Mouse (Mus musculus): ENCODE data around the gene Slc3a1. TPM values are rescaled to one million over a fixed set of nuclear protein-coding genes. Genes with fewer than 3 reads are reported as not detected.
A peak's percentile ranks its signal among the peaks of the same experiment; 100 is the strongest.

Gene Slc3a1
- polyA plus RNA-seq (2017; shearing (Covaris generic)), result under 1 TPM in 1 of 2 experiments, not detected in 1; 0.83 TPM

DNA sequence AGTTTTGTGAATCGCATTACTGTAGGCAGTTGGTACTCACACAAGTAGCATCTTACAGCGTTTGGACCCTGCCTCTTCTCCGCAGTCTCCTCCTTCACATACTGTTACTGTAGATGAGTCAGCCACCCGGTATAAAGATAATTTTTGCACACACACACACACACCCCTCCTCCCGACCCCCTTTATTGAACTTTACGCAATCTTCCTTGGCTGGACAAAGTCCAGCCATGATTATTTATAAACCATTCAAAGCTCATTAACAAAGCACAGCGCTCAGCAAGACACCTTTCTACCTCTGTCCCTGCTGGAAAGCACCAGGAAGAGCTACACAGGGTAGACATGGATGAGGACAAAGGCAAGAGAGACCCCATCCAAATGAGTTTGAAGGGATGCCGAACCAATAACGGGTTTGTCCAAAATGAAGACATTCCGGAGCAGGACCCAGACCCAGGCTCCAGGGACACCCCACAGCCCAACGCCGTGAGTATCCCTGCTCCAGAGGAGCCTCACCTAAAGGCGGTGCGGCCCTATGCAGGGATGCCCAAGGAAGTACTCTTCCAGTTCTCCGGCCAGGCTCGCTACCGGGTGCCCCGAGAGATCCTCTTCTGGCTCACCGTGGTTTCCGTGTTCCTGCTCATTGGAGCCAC lies at the start of gene Slc3a1:
Slc3a1 (plus strand) TSS at position 284 of the 647 bp plus-strand sequence.
- ATAC-seq, result no peak

DNA sequence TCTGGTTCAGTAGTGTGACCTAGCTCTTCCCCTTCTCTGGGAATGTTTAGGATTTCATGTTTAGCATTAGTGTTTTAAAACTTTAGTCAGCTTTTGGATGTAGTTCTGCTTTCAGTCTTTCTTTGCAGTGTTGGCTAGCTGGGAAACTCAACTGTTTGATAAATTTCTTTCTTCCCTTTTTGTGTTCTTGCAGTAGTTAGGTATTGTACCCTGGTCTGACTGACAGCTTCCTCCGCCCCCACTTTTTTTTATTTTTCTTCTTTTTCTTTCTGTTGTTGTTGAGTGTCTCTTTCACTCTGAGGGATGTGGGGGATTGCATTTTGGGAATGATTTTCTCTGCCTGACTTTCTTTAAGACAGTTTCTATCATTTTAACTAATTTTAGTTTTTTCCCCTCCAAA lies 46.5 kb upstream of the Slc3a1 start:
- ATAC-seq, result no peak

DNA sequence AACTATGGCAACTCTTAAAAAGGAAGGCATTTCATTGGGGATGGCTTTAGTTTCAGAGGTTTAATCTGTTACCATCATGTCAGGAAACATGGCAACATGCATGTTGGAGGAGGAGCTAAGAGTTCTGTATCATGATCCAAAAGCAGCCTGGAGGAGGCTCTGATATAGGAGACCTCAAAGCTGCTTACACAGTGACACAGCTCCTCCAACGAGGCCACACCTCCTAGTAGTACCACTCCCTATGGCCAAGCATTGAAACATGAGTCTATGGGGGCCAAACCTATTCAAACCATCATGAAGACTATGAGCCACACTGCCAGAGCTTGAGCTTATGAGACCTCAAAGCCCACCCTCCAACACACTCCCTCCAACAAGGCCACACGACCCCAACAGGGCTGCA lies 45.4 kb upstream of the Slc3a1 start:
- no peak for ATAC-seq

DNA sequence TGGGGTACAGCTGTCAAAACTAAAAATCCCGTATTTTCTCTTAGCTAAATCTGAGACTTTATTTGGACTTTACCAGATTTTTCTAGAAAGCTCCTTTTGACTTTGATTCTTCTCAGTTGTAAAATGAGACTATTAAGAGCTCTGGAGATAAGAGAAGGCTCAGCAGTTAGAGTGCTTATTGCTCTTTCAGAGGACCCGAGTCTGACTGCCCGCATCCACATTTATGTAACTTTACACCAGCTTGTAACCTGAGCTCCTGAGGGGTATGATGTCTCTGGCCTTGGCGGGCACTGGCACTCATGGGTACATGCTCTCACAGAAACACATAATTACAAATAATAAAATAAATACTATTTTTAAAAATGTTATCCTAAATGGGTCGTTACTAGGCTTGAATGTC lies 41.8 kb upstream of the Slc3a1 start:
- no peak for ATAC-seq

DNA sequence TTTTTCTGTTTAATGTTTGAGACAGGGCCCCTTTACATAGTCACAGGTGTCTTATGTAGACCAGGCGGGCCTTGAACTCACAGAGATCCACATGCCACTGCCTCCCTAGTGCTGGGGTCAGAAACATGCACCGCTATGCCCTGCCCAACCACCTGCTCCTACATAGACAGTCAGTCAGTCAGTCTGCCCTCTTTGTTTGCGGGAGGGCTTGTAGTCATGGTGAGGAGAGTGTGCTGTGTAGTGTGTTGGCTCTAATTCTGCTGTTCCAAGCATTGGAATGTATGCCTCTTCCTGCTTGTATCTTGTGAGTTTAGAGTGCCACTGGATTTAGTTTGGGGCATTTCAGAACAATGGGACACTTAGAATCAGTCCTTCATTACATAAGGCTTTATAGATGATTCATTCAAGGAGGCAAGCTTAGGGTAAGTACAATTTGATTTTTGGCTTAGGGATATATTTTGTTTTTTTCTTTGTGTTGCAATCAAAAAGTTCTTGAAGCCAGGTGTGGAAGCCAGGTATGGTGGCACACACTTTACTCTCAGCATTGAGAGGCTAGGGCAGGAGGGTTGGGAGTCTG lies 40.3 kb upstream of the Slc3a1 start:
- no peak for ATAC-seq

DNA sequence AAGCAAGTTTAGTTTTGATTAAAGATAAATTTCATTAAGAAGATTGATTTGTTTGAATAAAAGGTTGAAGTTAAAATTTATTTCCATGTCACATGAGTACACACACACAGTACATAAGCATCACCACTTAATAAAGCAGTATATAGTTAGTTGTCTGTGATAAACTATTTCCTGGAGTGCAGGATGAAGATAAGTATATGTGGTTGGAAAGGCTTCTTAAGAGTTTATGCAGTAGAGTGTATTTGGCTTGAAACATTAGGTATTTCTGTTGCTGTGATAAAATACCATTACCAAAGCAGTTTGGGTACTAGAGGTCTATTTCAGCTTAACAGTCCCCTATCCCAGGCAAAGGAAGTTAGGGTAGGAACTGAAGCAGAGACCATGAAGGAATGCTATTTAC lies 39.7 kb upstream of the Slc3a1 start:
- ATAC-seq, result no peak

DNA sequence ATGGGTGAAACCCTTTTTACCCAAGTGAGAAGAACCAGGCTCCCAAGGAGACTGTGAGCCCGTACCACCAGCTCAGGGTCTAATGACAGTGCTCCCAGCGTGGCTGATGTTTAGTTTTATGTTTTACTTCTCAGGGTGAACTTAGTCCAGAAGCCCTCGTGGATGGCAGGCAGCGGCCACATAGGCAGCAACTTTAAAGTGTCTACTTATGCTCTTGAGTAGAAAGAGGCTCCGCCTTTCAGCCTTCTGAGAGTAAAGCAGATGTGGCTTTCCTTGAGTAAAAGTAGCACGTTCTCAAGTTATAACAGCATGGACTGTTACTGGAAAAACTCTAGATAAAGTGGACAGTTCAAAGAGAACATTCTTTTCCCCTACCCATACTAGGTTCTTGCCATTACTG lies 32.3 kb upstream of the Slc3a1 start:
- no peak for ATAC-seq

DNA sequence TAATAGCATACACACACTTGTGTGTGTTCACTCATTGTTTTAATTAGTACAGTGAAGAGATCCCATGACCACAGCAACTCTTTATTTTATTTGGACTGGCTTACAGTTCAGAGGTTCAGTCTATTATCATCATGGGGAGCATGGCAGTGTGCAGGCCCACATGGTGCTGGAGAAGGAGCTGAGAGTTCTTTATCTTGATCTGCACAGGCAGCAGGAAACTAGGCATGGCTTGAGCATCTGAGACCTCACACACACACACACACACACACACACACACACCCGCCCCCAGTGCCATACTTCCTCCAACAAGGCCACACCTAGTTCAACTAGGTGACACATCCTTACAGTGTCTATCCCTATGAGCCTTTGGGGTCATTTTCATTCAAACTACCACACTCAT lies 30.5 kb upstream of the Slc3a1 start:
- ATAC-seq, result no peak

DNA sequence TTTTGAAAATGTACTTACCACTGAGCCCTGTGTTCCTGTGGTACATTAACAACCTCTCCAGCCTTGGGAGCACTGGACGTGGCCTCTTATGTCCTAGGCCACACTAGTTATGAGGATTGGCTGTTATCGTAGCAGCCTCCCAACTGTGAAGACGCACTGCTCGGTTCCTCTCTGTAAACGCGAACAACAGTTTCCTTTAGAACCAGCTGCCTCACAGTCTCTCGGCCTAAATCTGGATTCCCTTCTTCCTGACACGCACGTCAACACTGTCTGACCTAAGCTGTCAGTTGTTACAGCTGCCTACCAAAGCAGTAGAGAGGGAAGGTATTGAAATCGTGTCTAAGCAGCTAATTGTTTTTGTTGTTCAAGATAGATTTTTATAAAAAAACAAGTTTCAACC lies 28.5 kb upstream of the Slc3a1 start:
- no peak for ATAC-seq

DNA sequence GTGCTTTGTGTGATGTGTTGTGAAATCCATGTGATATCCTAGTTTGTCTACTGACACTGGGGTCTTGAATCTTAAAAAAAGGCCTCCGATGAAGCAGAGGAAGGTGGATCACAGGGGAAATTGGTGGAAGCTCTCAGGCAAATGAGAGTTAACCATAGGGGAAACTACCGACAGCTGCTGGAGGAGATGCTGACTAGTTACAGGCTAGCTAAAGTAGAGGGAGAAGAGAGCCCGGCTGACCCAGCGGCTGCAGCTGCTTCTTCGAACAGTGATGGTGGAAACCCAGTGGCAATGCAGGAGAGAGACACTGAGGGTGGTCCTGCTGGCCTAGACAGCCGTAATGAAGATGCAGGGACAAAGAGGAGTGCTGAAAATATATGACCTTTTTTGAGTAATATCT lies 14.7 kb upstream of the Slc3a1 start:
- ATAC-seq, result no peak

DNA sequence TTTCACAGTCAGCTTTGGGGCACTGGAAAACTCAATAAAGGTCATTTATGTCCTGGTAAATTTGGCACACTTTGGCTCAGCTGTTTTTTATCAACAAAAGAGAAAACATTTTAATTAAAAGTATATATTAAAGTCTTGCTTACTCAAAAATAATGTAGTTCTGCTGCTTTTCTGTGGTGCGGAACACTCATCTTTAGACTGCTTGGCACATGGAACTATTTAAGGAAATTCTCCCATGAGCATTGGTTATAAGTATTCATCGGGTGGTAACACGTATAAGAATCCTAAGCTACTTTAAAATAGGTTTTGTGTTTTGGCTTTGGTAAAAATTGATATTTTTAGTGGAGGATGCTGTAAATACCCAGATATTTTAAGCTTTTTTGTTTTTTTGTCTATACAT lies 13.5 kb upstream of the Slc3a1 start:
- ATAC-seq, result no peak

DNA sequence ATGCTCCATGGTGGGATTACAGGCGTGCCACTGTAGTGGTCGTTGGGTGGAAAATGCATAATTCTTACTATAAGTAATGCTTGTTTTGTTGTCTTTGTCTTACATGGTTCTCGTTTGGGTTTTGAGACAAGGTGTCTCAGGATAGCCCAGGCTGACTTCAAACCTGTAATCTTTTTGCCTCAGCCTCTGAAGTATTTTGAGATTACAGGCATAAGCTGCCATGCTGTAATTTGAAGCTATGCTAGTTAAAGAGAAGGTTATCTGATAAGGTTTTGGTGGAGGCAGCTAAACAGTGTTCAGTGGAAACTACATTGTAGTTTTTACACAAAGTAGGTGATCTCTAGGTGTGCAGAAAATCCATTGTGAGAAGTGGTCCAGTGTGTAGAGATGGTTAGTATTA lies 9.8 kb upstream of the Slc3a1 start:
- ATAC-seq, result no peak

DNA sequence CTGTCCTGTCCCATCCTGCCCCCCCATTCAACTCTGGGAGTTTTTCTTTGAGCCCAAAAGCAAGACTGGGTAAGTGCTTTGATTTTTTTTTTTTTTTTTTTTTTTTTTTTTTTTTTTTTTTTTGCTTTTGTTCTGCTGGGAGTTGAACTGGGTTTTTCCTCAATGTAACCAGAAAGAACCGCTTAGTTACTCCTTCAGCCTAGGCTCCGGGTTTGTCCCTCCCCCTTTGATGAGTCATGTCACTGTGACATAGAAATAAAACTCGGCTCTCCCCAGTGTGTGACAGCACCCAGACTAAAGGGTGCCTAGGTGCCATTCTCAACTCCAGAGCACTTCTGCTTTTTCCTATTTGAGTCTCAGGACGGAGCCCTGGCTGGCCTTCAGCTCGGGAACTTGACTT lies 9.4 kb upstream of the Slc3a1 start:
- ATAC-seq, result no peak

DNA sequence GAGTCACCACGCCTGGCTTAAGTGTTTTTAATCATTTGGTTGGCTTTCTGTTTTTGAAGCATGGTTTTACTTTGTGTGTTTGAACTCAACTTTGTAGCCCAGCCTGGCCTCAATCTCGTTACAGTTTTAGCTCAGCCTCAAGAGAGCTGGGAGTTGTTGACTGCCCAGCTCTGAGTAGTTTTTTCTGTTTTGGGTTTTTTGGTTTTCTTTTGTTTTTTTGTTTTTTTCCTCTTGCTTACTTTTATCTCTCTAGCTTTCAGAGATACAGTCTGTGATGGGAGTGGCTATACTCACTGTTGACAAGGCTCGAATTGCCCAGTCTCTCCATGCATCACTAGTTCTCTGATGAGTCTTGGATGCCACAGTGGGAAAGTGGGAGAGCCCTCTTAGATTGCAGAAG lies 7.8 kb upstream of the Slc3a1 start:
- no peak for ATAC-seq

DNA sequence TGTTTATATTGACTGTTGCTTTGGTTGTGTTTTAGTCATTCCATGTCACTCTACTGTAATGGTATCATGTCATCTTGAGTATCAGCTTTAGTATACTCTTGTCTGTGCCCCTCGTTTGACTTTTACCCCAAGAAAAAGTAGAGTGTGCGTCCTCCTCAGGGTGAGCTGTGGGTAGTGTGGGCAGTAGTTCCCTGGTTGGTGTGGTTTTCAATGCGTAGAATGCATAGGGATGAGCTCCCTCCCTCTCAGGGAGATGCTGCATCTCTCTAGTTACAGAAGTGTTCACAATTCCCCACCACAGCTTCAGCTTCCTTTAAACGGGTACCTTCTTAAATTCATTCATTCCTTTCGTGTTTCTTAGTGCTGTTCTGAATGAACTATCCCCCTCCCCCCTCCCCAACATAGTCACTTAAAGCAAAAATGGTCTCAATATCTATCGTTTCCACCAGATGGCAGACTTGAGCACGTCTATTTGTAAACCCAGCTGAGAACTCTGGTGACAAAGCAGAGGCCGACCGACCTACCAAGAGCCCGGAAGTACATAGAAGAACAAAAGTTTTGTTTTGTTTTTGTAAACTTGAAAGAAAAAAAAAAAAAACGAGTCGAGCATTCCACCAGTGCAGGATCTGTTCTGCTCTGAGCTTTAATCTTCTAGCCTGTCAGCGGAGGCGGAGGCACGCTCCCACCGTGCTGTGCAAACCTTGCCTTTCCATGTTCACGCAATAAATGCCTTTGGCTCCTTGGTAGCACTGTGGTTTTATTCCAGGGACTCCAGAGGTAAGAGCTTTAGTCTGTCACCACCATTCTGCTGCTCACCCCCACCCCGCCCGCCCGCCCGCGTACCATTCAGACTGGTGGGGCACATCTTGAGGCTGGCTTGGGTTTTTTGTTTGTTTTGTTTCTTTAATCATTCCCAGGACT lies 4.7 kb upstream of the Slc3a1 start:
- peak; percentile 90 for ATAC-seq

DNA sequence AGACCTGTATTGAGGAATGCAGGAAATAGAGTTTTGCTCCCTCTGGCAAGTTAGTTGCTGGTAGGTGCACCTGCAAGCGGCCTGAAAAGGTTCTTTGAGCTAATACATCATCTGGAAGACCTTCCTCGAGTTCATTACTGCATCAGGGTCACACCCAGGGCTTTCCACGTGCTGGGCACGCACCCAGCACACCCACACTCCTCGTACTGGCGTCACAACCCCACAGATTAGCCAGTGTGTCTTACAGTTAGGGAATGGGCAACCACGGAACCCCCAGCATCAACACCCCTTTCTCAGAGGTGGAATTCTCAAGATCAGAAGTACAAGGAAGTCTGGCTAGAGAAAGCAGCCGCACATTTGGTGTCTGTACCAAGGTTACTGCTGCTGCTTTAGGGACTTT lies 3.9 kb upstream of the Slc3a1 start:
- no peak for ATAC-seq

DNA sequence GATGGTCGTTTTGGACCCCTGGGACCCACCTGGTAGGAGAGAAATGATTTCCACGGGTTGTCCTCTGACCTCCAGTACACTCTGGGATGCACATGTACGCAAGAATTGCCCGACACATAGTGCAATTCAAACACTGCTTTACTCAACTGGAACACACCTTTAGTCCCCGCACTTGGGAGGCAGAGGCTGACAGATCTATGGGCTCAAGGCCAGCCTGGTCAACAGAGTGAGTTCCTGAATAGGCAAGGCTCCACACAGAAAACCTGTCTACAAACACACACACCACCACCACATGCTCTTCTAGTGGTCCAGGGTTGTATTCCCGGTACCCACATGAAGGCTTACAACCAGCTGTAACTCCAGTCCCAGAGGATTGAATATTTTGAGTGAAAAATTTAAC lies 3.0 kb upstream of the Slc3a1 start:
- ATAC-seq, result no peak

DNA sequence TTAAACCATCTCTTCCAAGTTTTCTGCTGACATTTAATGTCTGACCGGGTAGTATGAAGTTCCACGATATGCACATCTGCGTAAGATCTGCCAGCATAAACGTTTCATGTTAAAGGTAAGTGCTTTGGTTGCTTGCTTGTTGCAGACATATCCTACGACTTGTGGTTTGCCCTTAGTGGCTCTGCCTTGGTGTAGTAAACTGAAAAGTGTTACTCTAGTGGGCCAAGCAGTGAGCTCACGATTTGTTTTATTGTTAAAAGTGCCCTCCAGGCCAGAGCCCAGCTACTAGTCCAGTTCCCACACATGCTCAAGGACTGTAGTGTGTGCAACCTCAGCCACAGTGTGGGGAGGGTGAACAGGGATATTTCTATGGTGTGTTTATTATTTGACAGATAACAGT lies 1.7 kb upstream of the Slc3a1 start:
- ATAC-seq, result no peak

DNA sequence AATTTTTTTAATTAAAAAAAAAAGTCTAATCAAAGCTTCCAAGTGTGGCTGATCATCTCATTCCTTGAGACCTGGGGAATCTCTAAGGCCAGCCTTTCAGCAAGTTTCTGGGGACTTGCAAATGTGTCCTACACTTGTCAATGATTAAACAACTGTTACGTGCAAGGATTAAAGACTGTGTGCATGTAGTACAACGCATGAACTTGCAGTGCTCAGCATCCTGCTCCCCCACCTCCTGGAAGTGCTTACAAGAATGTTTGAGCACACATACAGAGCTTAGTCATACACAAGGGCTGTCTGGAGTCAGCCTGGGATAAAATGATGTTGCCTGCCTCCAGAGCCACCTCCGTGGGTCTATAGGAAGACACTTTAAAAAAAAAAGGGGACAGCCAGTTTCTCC lies 929 bp upstream of the Slc3a1 start:
- ATAC-seq, result no peak

DNA sequence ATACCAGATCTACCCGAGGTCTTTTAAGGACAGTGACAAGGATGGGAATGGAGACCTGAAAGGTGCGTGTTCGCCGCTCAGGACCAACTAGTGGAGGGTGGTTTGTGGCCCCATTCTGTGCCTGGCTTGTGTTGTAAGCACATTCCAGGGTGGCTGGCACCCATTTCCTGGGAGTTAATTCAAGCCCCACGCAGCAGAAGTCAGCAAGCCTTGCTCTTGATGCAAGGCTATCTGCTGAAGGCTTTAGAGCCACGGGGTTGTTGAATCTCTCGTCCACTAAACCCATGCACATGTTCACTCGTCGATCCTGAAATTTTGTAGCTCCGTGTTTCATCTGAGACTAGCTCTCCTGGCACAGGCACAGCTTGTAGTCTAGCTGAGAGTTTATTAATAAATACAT lies 621 bp downstream of the Slc3a1 start:
- ATAC-seq, result no peak

DNA sequence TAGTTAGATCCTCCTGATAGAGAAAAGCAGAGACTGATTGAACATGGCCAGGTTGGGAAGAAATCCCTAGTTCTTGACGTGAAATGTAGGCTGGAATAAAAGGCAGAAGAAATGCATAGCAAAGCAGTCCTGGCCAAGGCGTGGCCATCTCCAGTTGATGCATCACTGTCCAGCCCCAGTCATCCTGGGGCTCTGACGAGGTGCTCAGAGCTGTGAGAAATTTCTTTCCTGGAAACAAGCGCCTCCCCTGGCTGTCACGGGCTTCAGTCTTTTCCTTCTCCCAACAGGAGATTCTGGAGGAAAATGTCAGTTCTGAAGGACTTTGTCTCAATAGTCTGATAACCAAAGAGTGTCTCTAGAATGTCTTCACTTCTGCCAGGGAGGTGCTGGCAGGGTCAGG lies 2.5 kb downstream of the Slc3a1 start:
- ATAC-seq, result no peak

DNA sequence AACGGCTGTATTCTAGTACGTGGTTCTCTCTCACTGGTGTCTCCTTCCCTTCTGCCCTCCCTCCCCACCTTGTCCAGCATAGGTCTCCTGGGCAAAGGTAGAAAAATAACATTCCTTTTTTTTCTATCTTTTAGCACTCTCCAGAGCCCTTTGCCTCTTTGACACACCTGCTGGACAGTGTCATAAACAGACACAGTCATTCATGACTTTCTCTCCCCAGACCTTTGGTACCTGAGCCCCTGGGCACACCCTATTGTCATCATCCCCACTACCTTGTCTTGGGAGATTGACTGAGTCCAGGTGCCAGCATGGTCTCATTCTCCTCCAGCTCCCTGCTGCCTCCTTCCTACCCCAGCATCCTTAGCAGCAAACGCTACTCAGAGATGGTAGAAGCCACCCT lies 4.9 kb downstream of the Slc3a1 start:
- ATAC-seq, result no peak

DNA sequence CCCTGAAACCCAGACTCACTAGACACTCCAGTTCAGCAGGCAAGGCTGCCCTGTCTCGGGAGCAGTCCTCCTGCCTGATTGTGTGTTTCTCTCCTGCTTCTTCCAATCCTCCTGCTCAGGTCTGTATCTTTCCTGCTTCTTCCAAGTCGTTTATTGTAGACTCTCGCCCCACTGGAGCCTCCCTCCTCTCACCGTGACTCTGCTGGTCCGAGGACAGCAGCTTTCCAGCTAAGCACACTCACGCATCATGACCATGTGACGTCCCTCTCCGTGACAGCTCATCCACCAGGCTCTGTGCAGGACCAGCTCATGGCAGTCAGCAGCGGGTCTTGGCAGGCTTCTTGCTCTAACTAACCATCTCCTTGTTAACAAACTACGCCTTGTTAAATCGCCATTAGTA lies 5.9 kb downstream of the Slc3a1 start:
- no peak for ATAC-seq

DNA sequence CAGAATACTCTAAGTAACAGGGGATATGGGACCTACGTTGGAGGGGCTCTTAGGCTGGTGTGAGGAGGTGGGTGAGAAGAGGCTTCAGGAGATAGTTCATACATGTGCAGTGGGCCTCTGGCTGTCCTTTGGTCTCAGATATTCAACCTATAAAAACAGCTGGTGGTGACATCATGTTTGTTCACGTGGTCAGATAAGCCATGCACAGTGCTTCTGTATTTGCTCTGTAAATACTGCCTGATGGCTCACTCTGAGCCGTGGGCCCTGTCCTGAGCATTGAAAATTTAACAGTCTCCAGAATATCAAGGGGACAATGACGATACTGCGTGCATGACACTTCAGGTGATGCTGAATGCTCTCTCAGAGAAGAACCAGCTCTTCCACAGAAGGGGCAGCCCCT lies 9.7 kb downstream of the Slc3a1 start:
- no peak for ATAC-seq
